Mouse (Mus musculus): ENCODE measurements around the gene Tbc1d9b.
A peak's percentile ranks its signal among the peaks of the same experiment; 100 is the strongest.

Tbc1d9b gene

GRCm38 (mm10) chr11:50210505-50211151 is 79.4 kb downstream of the Tbc1d9b start, which contains the start of the genes Sqstm1 and Mgat4b:
Gene Sqstm1 (minus strand): TSS chr11:50210827.
Gene Mgat4b (plus strand): TSS chr11:50210890.
- DNase-seq (ENCODE audit: low read depth, low spot score) = peak; percentile 62

GRCm38 (mm10) chr11:50211322-50212059 is 80.3 kb downstream of the Tbc1d9b start:
- DNase-seq (ENCODE audit: low read depth, low spot score) = no peak

- no peak for DNase-seq (ENCODE audit: low read depth, low spot score)
Measured at GRCm38 (mm10) chr11:50212060-50212739, 81.0 kb downstream of the Tbc1d9b start.

- no peak for DNase-seq (ENCODE audit: low read depth, low spot score)
Measured at GRCm38 (mm10) chr11:50212848-50213758, 81.9 kb downstream of the Tbc1d9b start.

GRCm38 (mm10) chr11:50214631-50215030 is 83.4 kb downstream of the Tbc1d9b start:
- DNase-seq (ENCODE audit: low read depth, low spot score) = no peak

GRCm38 (mm10) chr11:50215633-50216032 is 84.4 kb downstream of the Tbc1d9b start:
- peak; percentile 47 for DNase-seq (ENCODE audit: low read depth, low spot score)

GRCm38 (mm10) chr11:50216724-50217366 is 85.6 kb downstream of the Tbc1d9b start:
- no peak for DNase-seq (ENCODE audit: low read depth, low spot score)

- DNase-seq (ENCODE audit: low read depth, low spot score) = peak; percentile 63
Measured at GRCm38 (mm10) chr11:50217811-50218210, 86.6 kb downstream of the Tbc1d9b start.

GRCm38 (mm10) chr11:50219833-50220232 is 88.6 kb downstream of the Tbc1d9b start:
- peak; percentile 87 for DNase-seq (ENCODE audit: low read depth, low spot score)

All from ES-CJ7 (cell line).